Mouse (Mus musculus): ENCODE data around the gene Fndc3b. TPM values are rescaled to one million over a fixed set of nuclear protein-coding genes. Genes with fewer than 3 reads are reported as not detected.
A peak's percentile ranks its signal among the peaks of the same experiment; 100 is the strongest.

Fndc3b gene
- polyA plus RNA-seq, 1 experiment from 2014 or later = 6.7 TPM

GRCm38 (mm10) chr3:27439704-27440103 lies 271.4 kb downstream of the Fndc3b start:
- ATAC-seq = no peak
- WGBS = 86% methylated on average over 16 of the region's 16 CpGs
- Histone ChIP-seq H3K27ac (ENCODE audit: low read length) (no peak overlapping the region), H3K4me1 (replicated peaks; ENCODE audit: control insufficient read depth, insufficient read depth, low read length) (no peaks in the 10 kb centered on the region), H3K27me3 (replicated peaks; ENCODE audit: control insufficient read depth, insufficient read depth, low read length) (no peaks in the 10 kb centered on the region), H3K36me3 (ENCODE audit: control insufficient read depth, insufficient read depth) (0 out of 2 replicates have a peak, but pooled peaks cover 2% of the 10 kb centered on the region), H3K4me3 (replicated peaks; ENCODE audit: low read length) (no peak overlapping the region), H3K4me2 (ENCODE audit: low read length) (no peak overlapping the region), H3K9ac (replicated peaks; ENCODE audit: low read depth, low read length) (no peak overlapping the region), H3K9me3 (ENCODE audit: control insufficient read depth, low read length) (no peaks in the 10 kb centered on the region)

GRCm38 (mm10) chr3:27435096-27435620 lies 275.9 kb downstream of the Fndc3b start:
- Histone ChIP-seq H3K4me2 (ENCODE audit: low read length) (no peak overlapping the region), H3K4me1 (replicated peaks; ENCODE audit: control insufficient read depth, insufficient read depth, low read length) (peaks cover 4% of the 10 kb centered on the region; the same call in 1 of the 2 replicates), H3K4me3 (replicated peaks; ENCODE audit: low read length) (no peak overlapping the region), H3K9ac (replicated peaks; ENCODE audit: low read depth, low read length) (no peak overlapping the region), H3K36me3 (ENCODE audit: control insufficient read depth, insufficient read depth) (0 out of 2 replicates have a peak, but pooled peaks cover 2% of the 10 kb centered on the region), H3K27me3 (replicated peaks; ENCODE audit: control insufficient read depth, insufficient read depth, low read length) (no peaks in the 10 kb centered on the region), H3K27ac (ENCODE audit: low read length) (no peak overlapping the region), H3K9me3 (ENCODE audit: control insufficient read depth, low read length) (no peaks in the 10 kb centered on the region)
- no peak for ATAC-seq
- 57% methylated on average over 6 of the region's 6 CpGs for WGBS

- H3K36me3 ChIP-seq (ENCODE audit: control insufficient read depth, insufficient read depth) = 0 out of 2 replicates have a peak, but pooled peaks cover under 1% of the 10 kb centered on the region
- no peaks in the 10 kb centered on the region for H3K9me3 ChIP-seq (ENCODE audit: control insufficient read depth, low read length)
- no peak overlapping the region for H3K4me2 ChIP-seq (ENCODE audit: low read length)
- H3K4me3 ChIP-seq (replicated peaks; ENCODE audit: low read length) = no peak overlapping the region
- H3K4me1 ChIP-seq (replicated peaks; ENCODE audit: control insufficient read depth, insufficient read depth, low read length) = peaks cover 4% of the 10 kb centered on the region; the same call in 1 of the 2 replicates
- no peaks in the 10 kb centered on the region for H3K27me3 ChIP-seq (replicated peaks; ENCODE audit: control insufficient read depth, insufficient read depth, low read length)
- 87% methylated on average over 3 of the region's 3 CpGs for WGBS
- H3K9ac ChIP-seq (replicated peaks; ENCODE audit: low read depth, low read length) = no peak overlapping the region
- no peak for ATAC-seq
- no peak overlapping the region for H3K27ac ChIP-seq (ENCODE audit: low read length)
Observed at GRCm38 (mm10) chr3:27432981-27433380, 278.1 kb downstream of the Fndc3b start.

GRCm38 (mm10) chr3:27430621-27431263 lies 280.4 kb downstream of the Fndc3b start:
- no peaks in the 10 kb centered on the region for H3K9me3 ChIP-seq (ENCODE audit: control insufficient read depth, low read length)
- H3K4me3 ChIP-seq (replicated peaks; ENCODE audit: low read length) = no peak overlapping the region
- ATAC-seq = peak; percentile 55; the same call in 1 of the 2 replicates
- WGBS = 63% methylated on average over 13 of the region's 13 CpGs
- peaks cover 4% of the 10 kb centered on the region; the same call in 1 of the 2 replicates for H3K4me1 ChIP-seq (replicated peaks; ENCODE audit: control insufficient read depth, insufficient read depth, low read length)
- no peaks in the 10 kb centered on the region for H3K36me3 ChIP-seq (ENCODE audit: control insufficient read depth, insufficient read depth)
- no peak overlapping the region for H3K9ac ChIP-seq (replicated peaks; ENCODE audit: low read depth, low read length)
- no peaks in the 10 kb centered on the region for H3K27me3 ChIP-seq (replicated peaks; ENCODE audit: control insufficient read depth, insufficient read depth, low read length)
- no peak overlapping the region for H3K4me2 ChIP-seq (ENCODE audit: low read length)
- no peak overlapping the region for H3K27ac ChIP-seq (ENCODE audit: low read length)

- WGBS = 95% methylated on average over 6 of the region's 6 CpGs
Observed at GRCm38 (mm10) chr3:27427406-27427805, 283.7 kb downstream of the Fndc3b start.

GRCm38 (mm10) chr3:27424049-27424667 lies 286.9 kb downstream of the Fndc3b start:
- WGBS = 92% methylated on average over 11 of the region's 11 CpGs
- no peak overlapping the region for H3K27ac ChIP-seq (ENCODE audit: low read length)
- H3K4me1 ChIP-seq (replicated peaks; ENCODE audit: control insufficient read depth, insufficient read depth, low read length) = no peaks in the 10 kb centered on the region; the same call in 1 of the 2 replicates
- no peak for ATAC-seq
- no peaks in the 10 kb centered on the region for H3K9me3 ChIP-seq (ENCODE audit: control insufficient read depth, low read length)
- no peak overlapping the region for H3K9ac ChIP-seq (replicated peaks; ENCODE audit: low read depth, low read length)
- H3K27me3 ChIP-seq (replicated peaks; ENCODE audit: control insufficient read depth, insufficient read depth, low read length) = no peaks in the 10 kb centered on the region
- H3K4me3 ChIP-seq (replicated peaks; ENCODE audit: low read length) = no peak overlapping the region
- H3K36me3 ChIP-seq (ENCODE audit: control insufficient read depth, insufficient read depth) = no peaks in the 10 kb centered on the region
- no peak overlapping the region for H3K4me2 ChIP-seq (ENCODE audit: low read length)

More at GRCm38 (mm10) chr3:27427406-27427805, 283.7 kb downstream of the Fndc3b start:
- Histone ChIP-seq H3K36me3 (ENCODE audit: control insufficient read depth, insufficient read depth) (no peaks in the 10 kb centered on the region), H3K27me3 (replicated peaks; ENCODE audit: control insufficient read depth, insufficient read depth, low read length) (no peaks in the 10 kb centered on the region), H3K9me3 (ENCODE audit: control insufficient read depth, low read length) (no peaks in the 10 kb centered on the region), H3K27ac (ENCODE audit: low read length) (no peak overlapping the region), H3K4me3 (replicated peaks; ENCODE audit: low read length) (no peak overlapping the region), H3K4me1 (replicated peaks; ENCODE audit: control insufficient read depth, insufficient read depth, low read length) (peaks cover 4% of the 10 kb centered on the region; the same call in 1 of the 2 replicates), H3K4me2 (ENCODE audit: low read length) (no peak overlapping the region), H3K9ac (replicated peaks; ENCODE audit: low read depth, low read length) (no peak overlapping the region)
- no peak for ATAC-seq

- Histone ChIP-seq H3K27ac (ENCODE audit: low read length) (no peak overlapping the region), H3K4me2 (ENCODE audit: low read length) (no peak overlapping the region), H3K4me3 (replicated peaks; ENCODE audit: low read length) (no peak overlapping the region), H3K36me3 (ENCODE audit: control insufficient read depth, insufficient read depth) (no peaks in the 10 kb centered on the region), H3K9me3 (ENCODE audit: control insufficient read depth, low read length) (no peaks in the 10 kb centered on the region), H3K27me3 (replicated peaks; ENCODE audit: control insufficient read depth, insufficient read depth, low read length) (no peaks in the 10 kb centered on the region), H3K9ac (replicated peaks; ENCODE audit: low read depth, low read length) (no peak overlapping the region), H3K4me1 (replicated peaks; ENCODE audit: control insufficient read depth, insufficient read depth, low read length) (no peaks in the 10 kb centered on the region)
- no peak for ATAC-seq
- 85% methylated on average over 6 of the region's 6 CpGs for WGBS
Observed at GRCm38 (mm10) chr3:27422521-27422920, 288.6 kb downstream of the Fndc3b start.

GRCm38 (mm10) chr3:27421980-27422379 lies 289.1 kb downstream of the Fndc3b start:
- Histone ChIP-seq H3K4me1 (replicated peaks; ENCODE audit: control insufficient read depth, insufficient read depth, low read length) (no peaks in the 10 kb centered on the region), H3K4me2 (ENCODE audit: low read length) (no peak overlapping the region), H3K4me3 (replicated peaks; ENCODE audit: low read length) (no peak overlapping the region), H3K27ac (ENCODE audit: low read length) (no peak overlapping the region), H3K9me3 (ENCODE audit: control insufficient read depth, low read length) (no peaks in the 10 kb centered on the region), H3K36me3 (ENCODE audit: control insufficient read depth, insufficient read depth) (no peaks in the 10 kb centered on the region), H3K27me3 (replicated peaks; ENCODE audit: control insufficient read depth, insufficient read depth, low read length) (no peaks in the 10 kb centered on the region), H3K9ac (replicated peaks; ENCODE audit: low read depth, low read length) (no peak overlapping the region)
- no peak for ATAC-seq
- 67% methylated on average over 12 of the region's 12 CpGs for WGBS

- no peaks in the 10 kb centered on the region for H3K36me3 ChIP-seq (ENCODE audit: control insufficient read depth, insufficient read depth)
- H3K27ac ChIP-seq (ENCODE audit: low read length) = no peak overlapping the region
- WGBS = 97% methylated on average over 8 of the region's 8 CpGs
- no peak overlapping the region for H3K4me3 ChIP-seq (replicated peaks; ENCODE audit: low read length)
- no peaks in the 10 kb centered on the region for H3K4me1 ChIP-seq (replicated peaks; ENCODE audit: control insufficient read depth, insufficient read depth, low read length)
- no peak for ATAC-seq
- H3K4me2 ChIP-seq (ENCODE audit: low read length) = no peak overlapping the region
- no peaks in the 10 kb centered on the region for H3K9me3 ChIP-seq (ENCODE audit: control insufficient read depth, low read length)
- no peaks in the 10 kb centered on the region for H3K27me3 ChIP-seq (replicated peaks; ENCODE audit: control insufficient read depth, insufficient read depth, low read length)
- no peak overlapping the region for H3K9ac ChIP-seq (replicated peaks; ENCODE audit: low read depth, low read length)
Observed at GRCm38 (mm10) chr3:27418602-27419001, 292.5 kb downstream of the Fndc3b start.

Measured in forebrain, embryonic 16.5 days (tissue).